Mouse (Mus musculus): ENCODE data around the gene Abhd5. TPM values are rescaled to one million over a fixed set of nuclear protein-coding genes. Genes with fewer than 3 reads are reported as not detected.
"Not testable (repeated sequence)": the region's sequence is repeated elsewhere in the genome, so short reads cannot be mapped to it uniquely, and the experiment has no call there.

Gene Abhd5
- total RNA-seq (2021): 10 to 100 TPM; 22.4 to 27.0 TPM

- peak; percentile 90 to 94 for DNase-seq (ENCODE audit: low spot score in 2 of 2)
- intact Hi-C loops (cut with DNase I): no loop called here
Observed at GRCm38 (mm10) chr9:122351303-122352024, at the start of gene Abhd5. TSS of gene Abhd5 (plus strand) at chr9:122351608.

GRCm38 (mm10) chr9:122305302-122305701 is 46.1 kb upstream of the Abhd5 start:
- intact Hi-C loops (cut with DNase I): no loop called here
- no peak for DNase-seq (ENCODE audit: low spot score in 2 of 2)

- DNase-seq (ENCODE audit: low spot score in 2 of 2): no peak
- intact Hi-C loops (cut with DNase I): no loop called here
Observed at GRCm38 (mm10) chr9:122309013-122309980, 42.1 kb upstream of the Abhd5 start.

GRCm38 (mm10) chr9:122310613-122311049 is 40.8 kb upstream of the Abhd5 start:
- peak; percentile 86 to 90 for DNase-seq (ENCODE audit: low spot score in 2 of 2)
- intact Hi-C loops (cut with DNase I): loop anchor here (1.0 to 5.0 kb wide), 2 partner anchors 43 to 63 kb away; no protein-coding TSS in a partner anchor

GRCm38 (mm10) chr9:122311051-122311760 is 40.2 kb upstream of the Abhd5 start:
- no peak for DNase-seq (ENCODE audit: low spot score in 2 of 2)
- intact Hi-C loops (cut with DNase I): loop anchor here (1.0 to 5.0 kb wide), 2 partner anchors 44 to 64 kb away; no protein-coding TSS in a partner anchor

GRCm38 (mm10) chr9:122312296-122312990 is 39.0 kb upstream of the Abhd5 start:
- DNase-seq (ENCODE audit: low spot score in 2 of 2): no peak
- intact Hi-C loops (cut with DNase I): loop anchor here (5.0 kb wide), 1 partner anchor 45 kb away; no protein-coding TSS in a partner anchor

- DNase-seq (ENCODE audit: low spot score in 2 of 2): not testable (repeated sequence)
- intact Hi-C loops (cut with DNase I): loop anchor here (5.0 kb wide), 1 partner anchor 46 kb away; no protein-coding TSS in a partner anchor
Observed at GRCm38 (mm10) chr9:122313128-122313527, 38.3 kb upstream of the Abhd5 start.

- DNase-seq (ENCODE audit: low spot score in 2 of 2): no peak
Observed at GRCm38 (mm10) chr9:122314386-122314785, 37.0 kb upstream of the Abhd5 start.

GRCm38 (mm10) chr9:122314942-122315341 is 36.5 kb upstream of the Abhd5 start:
- DNase-seq (ENCODE audit: low spot score in 2 of 2): no peak
- intact Hi-C loops (cut with DNase I): loop anchor here (5.0 kb wide), 1 partner anchor 48 kb away; no protein-coding TSS in a partner anchor

More at GRCm38 (mm10) chr9:122314386-122314785, 37.0 kb upstream of the Abhd5 start:
- intact Hi-C loops (cut with DNase I): loop anchor here (5.0 kb wide), 1 partner anchor 47 kb away; no protein-coding TSS in a partner anchor

- DNase-seq (ENCODE audit: low spot score in 2 of 2): no peak
- intact Hi-C loops (cut with DNase I): no loop called here
Observed at GRCm38 (mm10) chr9:122315501-122315900, 35.9 kb upstream of the Abhd5 start.

GRCm38 (mm10) chr9:122316562-122316961 is 34.8 kb upstream of the Abhd5 start:
- intact Hi-C loops (cut with DNase I): no loop called here

GRCm38 (mm10) chr9:122320626-122321025 is 30.8 kb upstream of the Abhd5 start:
- intact Hi-C loops (cut with DNase I): no loop called here
- DNase-seq (ENCODE audit: low spot score in 2 of 2): no peak

More at GRCm38 (mm10) chr9:122316562-122316961, 34.8 kb upstream of the Abhd5 start:
- DNase-seq (ENCODE audit: low spot score in 2 of 2): no peak

- no peak for DNase-seq (ENCODE audit: low spot score in 2 of 2)
- intact Hi-C loops (cut with DNase I): no loop called here
Observed at GRCm38 (mm10) chr9:122322356-122322755, 29.1 kb upstream of the Abhd5 start.

GRCm38 (mm10) chr9:122325996-122326395 is 25.4 kb upstream of the Abhd5 start:
- intact Hi-C loops (cut with DNase I): no loop called here
- no peak for DNase-seq (ENCODE audit: low spot score in 2 of 2)

- intact Hi-C loops (cut with DNase I): no loop called here
- no peak for DNase-seq (ENCODE audit: low spot score in 2 of 2)
Observed at GRCm38 (mm10) chr9:122328199-122328598, 23.2 kb upstream of the Abhd5 start.

GRCm38 (mm10) chr9:122336677-122337076 is 14.7 kb upstream of the Abhd5 start:
- intact Hi-C loops (cut with DNase I): no loop called here
- DNase-seq (ENCODE audit: low spot score in 2 of 2): no peak

GRCm38 (mm10) chr9:122337510-122337931 is 13.9 kb upstream of the Abhd5 start:
- DNase-seq (ENCODE audit: low spot score in 2 of 2): no peak
- intact Hi-C loops (cut with DNase I): no loop called here

GRCm38 (mm10) chr9:122339972-122340371 is 11.4 kb upstream of the Abhd5 start:
- no peak for DNase-seq (ENCODE audit: low spot score in 2 of 2)
- intact Hi-C loops (cut with DNase I): no loop called here

GRCm38 (mm10) chr9:122343399-122343798 is 8.0 kb upstream of the Abhd5 start:
- no peak for DNase-seq (ENCODE audit: low spot score in 2 of 2)
- intact Hi-C loops (cut with DNase I): no loop called here
